Mouse (Mus musculus) hindbrain, embryonic 13.5 days (tissue): ENCODE measurements at regions not wholly inside any gene's neighbourhood (a gene's known extent, or its start where the extent isn't known, plus 50 kb on each side); places are given as distances from the start of the nearest gene placed in this dataset.

Experiments used
- ATAC-seq: fragments of 200-750 bp; cut with Nextera tagmentation; 2 replicates; pipeline ENCODE4 v1.8.0; 2017; ENCODE audit warnings: moderate TSS enrichment; ENCODE audit not compliant: low FRiP score
- H3K27ac ChIP-seq: fragments of 300-500 bp; sonication (generic); 2 replicates; pipeline ENCODE4 v1.5.1; 2015; ENCODE audit warnings: inconsistent platforms, mild to moderate bottlenecking, moderate library complexity
- H3K27me3 ChIP-seq: fragments of 300-500 bp; sonication (generic); 2 replicates; pipeline ENCODE4 v1.6.1; 2015; ENCODE audit warnings: mild to moderate bottlenecking, inconsistent platforms
- H3K36me3 ChIP-seq: fragments of 300-500 bp; sonication (generic); 2 replicates; pipeline ENCODE4 v1.6.1; 2015; ENCODE audit warnings: mild to moderate bottlenecking, inconsistent platforms
- H3K4me1 ChIP-seq: fragments of 300-500 bp; sonication (generic); replicated peaks from 2 replicates; pipeline ENCODE4 v1.6.1; 2015; ENCODE audit warnings: inconsistent platforms
- H3K4me2 ChIP-seq: fragments of 300-500 bp; sonication (generic); 2 replicates; pipeline ENCODE4 v1.6.1; 2015; ENCODE audit warnings: inconsistent platforms, mild to moderate bottlenecking, moderate library complexity
- H3K4me3 ChIP-seq: fragments of 300-500 bp; sonication (generic); 2 replicates; pipeline ENCODE4 v1.5.1; 2015; ENCODE audit warnings: mild to moderate bottlenecking, inconsistent platforms
- H3K9ac ChIP-seq: fragments of 300-500 bp; sonication (generic); 2 replicates; pipeline ENCODE4 v1.6.1; 2015; ENCODE audit warnings: mild to moderate bottlenecking, inconsistent platforms
- H3K9me3 ChIP-seq: fragments of 300-500 bp; sonication (generic); 2 replicates; pipeline ENCODE4 v1.6.1; 2016; ENCODE audit warnings: inconsistent platforms
- WGBS: fragments of 180-500 bp; shearing (Covaris S2); methylation state at CpG from one replicate; pipeline ENCODE4 v1.1.7; 2015; 5-methylcytosine and 5-hydroxymethylcytosine counted together

DNA sequence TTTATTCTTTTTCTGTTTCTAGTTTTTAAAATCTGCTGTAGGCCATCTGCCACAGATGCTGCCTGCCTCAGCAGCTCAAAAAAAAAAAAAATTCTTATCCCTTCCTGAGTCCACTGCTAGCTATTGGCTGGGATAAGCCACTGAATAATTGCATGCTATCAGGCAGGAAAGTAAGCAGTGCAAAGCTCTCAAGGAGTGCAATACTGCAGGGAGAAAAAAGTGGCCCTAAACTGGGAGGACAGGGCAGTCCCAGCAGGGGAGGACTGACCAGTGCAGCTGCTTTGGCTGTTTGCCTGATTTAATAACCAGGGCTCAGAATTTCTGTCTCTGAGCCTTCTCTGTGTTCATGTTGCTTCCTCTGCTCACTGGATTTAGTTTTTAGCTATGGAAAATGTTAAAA, 544.4 kb upstream of the Marcks start:
- Histone ChIP-seq H3K9ac (no peak overlapping the region), H3K4me1 (no peaks in the 10 kb centered on the region), H3K9me3 (no peaks in the 10 kb centered on the region), H3K36me3 (no peaks in the 10 kb centered on the region), H3K4me3 (no peak overlapping the region), H3K4me2 (no peak overlapping the region), H3K27ac (no peak overlapping the region), H3K27me3 (no peaks in the 10 kb centered on the region)
- no peak for ATAC-seq

DNA sequence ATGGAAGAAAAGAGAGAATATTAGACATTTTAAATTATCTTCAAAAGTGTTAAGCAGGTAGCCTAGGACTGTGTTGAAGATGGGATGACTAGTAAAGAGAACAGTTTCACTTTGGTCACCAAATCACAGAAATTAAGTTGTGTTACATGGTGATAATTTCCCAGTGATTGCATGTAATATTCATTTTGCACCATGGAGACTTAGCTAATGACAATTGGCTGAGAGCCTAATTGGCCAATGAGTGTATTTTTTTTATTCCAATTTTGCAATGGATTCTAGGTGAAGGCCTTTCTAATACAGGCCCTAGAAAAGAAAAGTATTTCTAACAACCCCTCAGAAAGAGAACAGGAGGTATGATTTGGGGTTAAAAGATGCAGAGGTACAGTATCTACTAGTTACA, 541.9 kb upstream of the Marcks start:
- ATAC-seq = no peak
- Histone ChIP-seq H3K9me3 (no peaks in the 10 kb centered on the region), H3K27me3 (no peaks in the 10 kb centered on the region), H3K4me1 (no peaks in the 10 kb centered on the region), H3K36me3 (no peaks in the 10 kb centered on the region), H3K9ac (no peak overlapping the region), H3K4me3 (no peak overlapping the region), H3K27ac (no peak overlapping the region), H3K4me2 (no peak overlapping the region)

DNA sequence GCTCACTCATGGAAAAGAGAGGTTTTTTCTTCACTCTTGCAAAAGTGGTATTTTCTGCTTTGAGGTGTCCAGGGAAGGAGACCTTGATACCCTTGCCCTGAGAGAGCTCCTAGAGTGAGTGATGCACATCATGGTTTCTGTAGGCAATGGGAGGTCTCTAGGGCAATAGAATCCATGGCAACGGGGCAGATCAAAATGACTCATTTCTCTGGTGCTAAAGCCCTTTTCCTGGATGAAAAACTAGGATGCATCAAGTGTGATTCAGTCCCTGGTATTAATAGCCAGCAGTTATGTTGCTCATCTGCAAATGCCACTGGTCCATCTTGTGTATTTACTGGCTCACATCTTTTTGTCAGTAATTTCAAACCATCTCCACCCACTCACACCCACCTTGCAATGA, 539.1 kb upstream of the Marcks start:
- no peak overlapping the region for H3K4me3 ChIP-seq
- ATAC-seq = no peak
- no peaks in the 10 kb centered on the region for H3K9me3 ChIP-seq
- H3K4me1 ChIP-seq = no peaks in the 10 kb centered on the region
- H3K27me3 ChIP-seq = no peaks in the 10 kb centered on the region
- no peak overlapping the region for H3K4me2 ChIP-seq
- no peaks in the 10 kb centered on the region for H3K36me3 ChIP-seq
- H3K9ac ChIP-seq = no peak overlapping the region
- H3K27ac ChIP-seq = no peak overlapping the region
- 87% methylated on average over 1 of the region's 1 CpGs for WGBS

DNA sequence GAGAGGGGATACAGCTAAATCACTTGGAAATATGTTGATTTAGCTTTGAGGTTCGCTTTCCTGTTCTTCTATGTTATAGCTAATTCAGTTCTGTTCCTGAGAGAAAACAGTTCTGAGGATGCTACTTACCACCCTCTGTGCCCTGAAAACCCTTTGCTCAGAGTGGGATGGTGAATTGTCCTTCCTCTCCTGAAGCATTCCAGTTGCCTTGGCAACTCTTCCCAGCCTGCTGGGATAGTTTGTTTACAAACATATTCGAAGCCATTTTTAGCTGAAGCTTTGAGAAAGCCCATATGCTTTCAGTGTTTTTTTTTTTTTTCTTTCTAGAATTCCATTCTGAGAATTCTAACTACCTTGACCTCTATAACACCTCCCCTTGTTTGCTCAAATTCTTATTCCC, 530.1 kb upstream of the Marcks start:
- Histone ChIP-seq H3K9me3 (no peaks in the 10 kb centered on the region), H3K9ac (no peak overlapping the region), H3K36me3 (no peaks in the 10 kb centered on the region), H3K4me3 (no peak overlapping the region), H3K4me2 (no peak overlapping the region), H3K27ac (no peak overlapping the region), H3K27me3 (no peaks in the 10 kb centered on the region), H3K4me1 (peaks cover 11% of the 10 kb centered on the region)
- 35% methylated on average over 2 of the region's 2 CpGs for WGBS
- ATAC-seq = 0 out of 2 replicates have a peak, but pooled peaks have one; percentile 40

DNA sequence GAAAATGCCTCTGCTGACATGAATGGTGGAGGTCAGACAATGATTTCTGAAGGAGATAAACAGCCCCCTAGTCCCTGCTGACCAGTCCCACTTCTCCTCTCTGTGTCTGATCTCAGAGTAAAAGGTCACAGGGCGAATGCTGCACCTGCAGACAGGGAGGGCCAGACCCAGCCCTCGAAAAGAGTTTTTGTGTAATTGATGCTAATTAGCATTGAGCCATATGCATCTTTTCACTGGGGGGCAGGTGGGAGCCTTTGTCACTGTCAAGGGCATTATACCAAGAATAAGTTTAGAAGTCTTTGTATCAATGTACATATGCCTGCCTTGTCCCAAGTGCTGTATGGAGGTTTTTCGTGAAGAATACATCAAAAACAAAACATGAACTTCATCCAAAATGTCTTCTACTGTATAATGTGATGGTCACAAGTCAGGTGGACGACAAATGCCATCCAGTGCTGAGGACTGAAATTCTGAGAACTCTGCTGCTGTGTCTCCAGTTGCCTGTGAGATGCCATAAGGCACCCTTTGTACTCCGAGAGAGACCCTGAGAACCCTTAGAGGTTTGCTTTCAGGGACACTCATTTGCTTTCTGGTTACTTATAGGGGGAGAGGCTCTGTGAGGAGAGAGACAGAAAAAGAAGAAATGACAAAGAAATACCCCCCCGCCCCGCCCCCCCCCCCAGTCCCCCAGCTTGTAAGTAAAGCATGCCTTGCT, 528.5 kb upstream of the Marcks start:
- H3K4me1 ChIP-seq = peaks cover 11% of the 10 kb centered on the region
- H3K9me3 ChIP-seq = no peaks in the 10 kb centered on the region
- 12% methylated on average over 7 of the region's 7 CpGs for WGBS
- ATAC-seq = peak; percentile 60
- no peak overlapping the region for H3K9ac ChIP-seq
- H3K4me3 ChIP-seq = no peak overlapping the region
- H3K27ac ChIP-seq = no peak overlapping the region
- no peaks in the 10 kb centered on the region for H3K27me3 ChIP-seq
- H3K4me2 ChIP-seq = no peak overlapping the region
- no peaks in the 10 kb centered on the region for H3K36me3 ChIP-seq

DNA sequence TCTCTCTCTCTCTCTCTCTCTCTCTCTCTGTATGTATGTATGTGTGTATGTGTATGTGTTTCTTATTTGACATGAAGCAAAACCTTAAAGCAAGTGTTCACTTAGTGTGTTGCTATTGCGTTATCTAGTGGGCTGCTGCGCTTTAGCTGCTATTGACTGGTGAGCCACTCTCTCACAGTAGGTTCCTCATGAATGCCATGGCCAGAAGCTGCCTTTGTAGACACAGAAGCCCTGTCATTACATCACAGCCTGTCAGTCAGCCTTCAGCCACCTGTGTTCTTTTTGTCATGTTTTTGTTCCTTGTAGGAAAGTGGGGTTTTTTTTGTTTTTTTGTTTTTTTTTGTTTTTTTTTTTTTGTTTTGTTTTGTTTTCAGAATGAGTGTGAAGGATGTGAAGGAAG, 527.8 kb upstream of the Marcks start:
- Histone ChIP-seq H3K4me1 (peaks cover 11% of the 10 kb centered on the region), H3K27me3 (no peaks in the 10 kb centered on the region), H3K36me3 (no peaks in the 10 kb centered on the region), H3K9ac (no peak overlapping the region), H3K4me3 (no peak overlapping the region), H3K4me2 (no peak overlapping the region), H3K9me3 (no peaks in the 10 kb centered on the region), H3K27ac (no peak overlapping the region)
- no peak for ATAC-seq
- WGBS = 42% methylated on average over 2 of the region's 2 CpGs

DNA sequence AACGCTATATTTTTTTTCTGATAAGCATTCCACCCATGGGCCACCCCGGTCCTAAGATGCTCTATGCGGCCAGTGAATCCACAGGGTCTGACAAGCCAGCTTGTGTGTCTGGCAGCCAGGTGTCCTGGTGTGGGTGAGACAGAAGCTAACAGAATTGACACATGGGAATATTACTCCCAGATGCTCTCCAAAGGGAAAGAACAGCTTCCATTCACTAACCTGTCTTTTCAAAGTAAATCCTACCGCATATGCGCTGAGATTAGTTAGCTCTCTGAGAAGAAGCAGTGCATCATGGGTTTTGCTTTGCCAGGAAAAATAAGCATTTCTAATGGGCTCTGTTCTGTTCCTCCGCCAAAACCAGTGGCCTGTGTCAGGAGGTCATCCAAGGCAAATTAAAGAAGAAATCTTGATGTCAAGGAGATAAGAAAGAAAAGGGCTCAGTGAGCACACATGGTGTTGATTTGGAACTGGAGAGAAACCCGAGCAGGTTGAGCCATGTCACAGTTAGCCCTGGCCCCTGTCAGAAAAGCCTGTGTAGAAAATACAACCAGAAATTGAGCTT, 498.4 kb upstream of the Marcks start:
- no peaks in the 10 kb centered on the region for H3K9me3 ChIP-seq
- no peak for ATAC-seq
- H3K27ac ChIP-seq = no peak overlapping the region
- H3K36me3 ChIP-seq = no peaks in the 10 kb centered on the region
- no peak overlapping the region for H3K4me2 ChIP-seq
- no peaks in the 10 kb centered on the region for H3K27me3 ChIP-seq
- H3K4me3 ChIP-seq = no peak overlapping the region
- no peak overlapping the region for H3K9ac ChIP-seq
- H3K4me1 ChIP-seq = no peaks in the 10 kb centered on the region; the same call in 1 of the 2 replicates
- WGBS = 58% methylated on average over 7 of the region's 7 CpGs

DNA sequence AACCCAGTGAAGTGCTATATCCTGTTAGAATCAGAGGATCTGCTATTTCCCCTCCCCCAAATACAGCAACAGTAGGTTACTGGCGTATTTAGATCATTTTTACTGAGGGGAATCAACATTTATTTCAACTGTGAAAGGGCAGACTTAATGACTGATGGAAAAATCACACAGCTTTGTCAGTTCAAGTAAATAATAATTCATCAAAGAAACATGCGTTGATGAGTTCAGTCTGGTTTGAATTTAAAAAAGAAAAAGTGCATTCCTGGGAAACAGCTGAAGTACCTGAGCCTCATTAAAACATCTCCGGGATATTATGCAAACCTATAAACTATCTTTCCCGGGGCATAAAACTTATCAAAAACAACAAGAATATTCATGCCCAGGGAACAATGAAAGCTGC, 497.7 kb upstream of the Marcks start:
- H3K27me3 ChIP-seq = no peaks in the 10 kb centered on the region
- WGBS = 79% methylated on average over 4 of the region's 4 CpGs

DNA sequence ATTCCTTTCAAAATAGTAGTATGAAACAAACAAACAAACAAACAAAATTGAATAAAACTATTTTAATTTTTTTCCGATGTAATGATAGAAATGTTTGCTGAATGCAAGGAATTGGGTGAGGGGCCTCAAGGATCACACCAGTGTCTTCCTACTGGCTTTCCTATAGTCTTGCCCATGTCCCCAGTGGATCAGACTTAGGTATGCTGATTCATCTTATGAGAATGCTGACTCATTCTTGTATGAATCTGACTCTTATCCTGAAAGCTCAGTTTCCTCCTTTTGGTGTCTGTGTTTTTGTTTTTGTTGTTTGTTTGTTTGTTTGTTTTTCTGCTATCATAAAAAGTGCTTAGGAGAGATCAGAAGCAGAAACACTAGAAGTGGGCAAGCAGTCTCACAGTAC, 491.7 kb upstream of the Marcks start:
- Histone ChIP-seq H3K36me3 (no peaks in the 10 kb centered on the region), H3K9ac (no peak overlapping the region), H3K27ac (no peak overlapping the region), H3K4me3 (no peak overlapping the region), H3K9me3 (no peaks in the 10 kb centered on the region), H3K27me3 (no peaks in the 10 kb centered on the region), H3K4me1 (peaks cover 11% of the 10 kb centered on the region), H3K4me2 (no peak overlapping the region)
- 98% methylated on average over 1 of the region's 1 CpGs for WGBS
- no peak for ATAC-seq

More for the DNA sequence above, 497.7 kb upstream of the Marcks start:
- Histone ChIP-seq H3K9ac (no peak overlapping the region), H3K36me3 (no peaks in the 10 kb centered on the region), H3K27ac (no peak overlapping the region), H3K9me3 (no peaks in the 10 kb centered on the region), H3K4me1 (no peaks in the 10 kb centered on the region; the same call in 1 of the 2 replicates), H3K4me3 (no peak overlapping the region), H3K4me2 (no peak overlapping the region)
- no peak for ATAC-seq

DNA sequence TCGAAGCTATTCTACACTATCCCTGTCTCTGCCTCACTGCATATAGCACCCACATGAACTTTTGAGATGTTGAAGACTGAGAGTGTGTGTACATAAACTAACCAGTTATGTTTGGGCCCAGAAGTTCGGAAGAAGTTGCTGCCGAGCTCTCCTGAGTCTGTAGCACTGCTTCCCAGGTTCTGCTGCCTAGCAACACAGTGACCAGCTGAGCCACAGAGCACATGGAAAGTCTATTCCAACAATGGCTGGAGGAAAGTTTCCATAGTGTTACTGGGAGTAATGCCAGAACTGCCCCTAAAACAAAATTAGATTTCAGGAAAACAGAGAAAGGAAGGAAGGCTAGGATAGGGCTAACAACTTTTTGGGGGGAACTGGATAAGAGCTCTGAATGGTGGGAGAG, 489.2 kb upstream of the Marcks start:
- Histone ChIP-seq H3K9ac (no peak overlapping the region), H3K36me3 (no peaks in the 10 kb centered on the region), H3K4me1 (peaks cover 11% of the 10 kb centered on the region), H3K4me2 (no peak overlapping the region), H3K4me3 (no peak overlapping the region), H3K9me3 (no peaks in the 10 kb centered on the region), H3K27me3 (no peaks in the 10 kb centered on the region), H3K27ac (no peak overlapping the region)
- WGBS = 65% methylated on average over 3 of the region's 3 CpGs
- no peak for ATAC-seq

DNA sequence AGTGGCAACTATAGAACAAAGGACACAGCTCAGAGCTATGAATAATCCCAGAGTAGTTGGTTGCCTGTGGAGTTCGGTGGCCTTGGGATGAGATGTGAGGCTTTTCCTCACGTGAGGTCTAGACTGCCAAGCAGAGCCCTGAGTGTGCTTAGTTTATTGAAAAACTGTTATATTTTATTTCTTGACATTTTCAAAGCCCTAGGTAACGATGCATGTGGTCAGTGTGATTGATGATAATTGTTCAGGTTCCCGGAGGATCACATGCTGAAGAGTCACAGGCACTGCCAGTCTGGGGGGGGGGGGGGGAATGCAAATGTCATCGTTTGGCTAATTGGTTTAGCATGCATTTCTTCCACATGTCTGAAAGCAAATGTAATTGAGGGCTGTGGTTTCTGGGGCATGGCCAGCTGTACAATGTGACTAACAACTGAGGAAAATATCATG, 488.1 kb upstream of the Marcks start:
- no peak overlapping the region for H3K4me2 ChIP-seq
- peak; percentile 89 for ATAC-seq
- no peak overlapping the region for H3K9ac ChIP-seq
- H3K27ac ChIP-seq = no peak overlapping the region
- H3K4me3 ChIP-seq = no peak overlapping the region
- H3K4me1 ChIP-seq = peaks cover 11% of the 10 kb centered on the region
- no peaks in the 10 kb centered on the region for H3K36me3 ChIP-seq
- 32% methylated on average over 5 of the region's 5 CpGs for WGBS
- no peaks in the 10 kb centered on the region for H3K9me3 ChIP-seq
- H3K27me3 ChIP-seq = no peaks in the 10 kb centered on the region

DNA sequence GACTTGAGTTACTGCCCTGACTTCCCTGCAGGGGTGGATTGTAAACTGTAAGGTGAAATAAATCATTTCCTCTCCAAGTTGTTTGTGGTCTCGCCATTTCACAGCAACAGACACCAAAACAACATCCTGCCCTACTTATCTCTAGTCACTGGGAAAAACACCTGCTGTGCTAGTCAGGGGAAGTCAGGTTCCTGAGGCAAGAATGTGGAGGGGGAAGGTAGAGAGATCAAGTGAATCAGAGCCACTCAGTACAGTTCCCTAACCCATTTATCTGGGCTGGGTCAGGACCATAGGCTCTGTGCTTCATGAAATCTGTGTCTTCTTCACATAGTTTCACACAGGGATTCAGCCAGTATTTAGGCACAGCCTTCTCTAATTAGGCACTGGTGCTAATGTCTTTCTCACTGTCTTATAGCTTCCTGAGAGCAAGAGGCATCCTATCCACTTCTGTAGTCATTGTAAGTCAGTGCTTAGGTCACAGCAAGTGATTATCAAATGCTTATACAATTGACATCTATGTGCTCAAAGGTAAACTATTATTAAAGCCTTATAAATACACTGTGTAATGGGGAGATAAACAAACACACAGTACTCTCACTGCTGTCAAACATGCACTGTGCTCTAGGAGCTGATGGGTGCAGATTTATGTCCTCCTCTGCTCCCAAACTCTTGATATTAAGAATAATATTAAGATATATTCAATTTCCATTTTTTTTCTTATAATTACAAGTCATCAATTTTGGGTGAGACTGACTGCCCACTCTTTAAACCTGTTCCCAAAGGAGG, 487.4 kb upstream of the Marcks start:
- ATAC-seq = peak; percentile 52
- WGBS = 59% methylated on average over 1 of the region's 1 CpGs
- Histone ChIP-seq H3K27ac (no peak overlapping the region), H3K4me2 (no peak overlapping the region), H3K4me1 (peaks cover 11% of the 10 kb centered on the region), H3K36me3 (no peaks in the 10 kb centered on the region), H3K9ac (no peak overlapping the region), H3K9me3 (no peaks in the 10 kb centered on the region), H3K27me3 (no peaks in the 10 kb centered on the region), H3K4me3 (no peak overlapping the region)

DNA sequence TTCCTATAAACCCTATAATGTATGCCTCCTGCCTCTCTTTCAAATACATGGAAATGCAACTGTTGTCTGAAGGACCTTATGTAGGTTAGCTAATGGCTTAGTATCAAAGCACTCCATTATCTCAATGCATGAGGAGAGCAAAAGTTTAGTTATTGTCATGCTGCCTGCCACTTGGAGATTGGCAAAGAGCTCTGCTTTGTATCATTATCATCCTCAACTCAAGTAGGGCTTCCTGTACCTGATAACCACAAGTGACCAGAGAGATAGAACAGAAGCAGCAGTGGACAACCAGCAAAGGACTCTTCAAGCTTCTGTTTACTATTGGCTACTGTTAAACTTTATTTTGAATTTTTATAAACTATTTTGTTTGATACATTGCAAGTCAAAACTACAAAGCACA, 484.3 kb upstream of the Marcks start:
- no peak for ATAC-seq

More for the DNA sequence above, 484.3 kb upstream of the Marcks start:
- no peaks in the 10 kb centered on the region for H3K9me3 ChIP-seq
- H3K36me3 ChIP-seq = no peaks in the 10 kb centered on the region
- no peak overlapping the region for H3K4me2 ChIP-seq
- peaks cover 11% of the 10 kb centered on the region for H3K4me1 ChIP-seq
- H3K27me3 ChIP-seq = no peaks in the 10 kb centered on the region
- H3K9ac ChIP-seq = no peak overlapping the region
- H3K4me3 ChIP-seq = no peak overlapping the region
- H3K27ac ChIP-seq = no peak overlapping the region
